Mouse (Mus musculus): ENCODE results near the gene Kif18b. TPM values are rescaled to one million over a fixed set of nuclear protein-coding genes. Genes with fewer than 3 reads are reported as not detected.

The Kif18b gene
- polyA plus RNA-seq, 1 experiment from 2014 or later = 7.4 TPM

GRCm38 (mm10) chr11:102925351-102925717, 410 bp upstream of the Kif18b start:
- no peaks in the 10 kb centered on the region for H3K27me3 ChIP-seq (ENCODE audit: control insufficient read depth, insufficient read depth, low read length)
- no peaks in the 10 kb centered on the region for H3K36me3 ChIP-seq (replicated peaks; ENCODE audit: control insufficient read depth, insufficient read depth, low read depth, low read length)
- H3K9ac ChIP-seq (replicated peaks; ENCODE audit: low read length) = peak overlapping the region; percentile 66
- ATAC-seq (replicated peaks; ENCODE audit: insufficient number of reproducible peaks, low FRiP score, low TSS enrichment, low read depth) = 0 out of 2 replicates have a peak, but pooled peaks have one; percentile 21
- H3K4me3 ChIP-seq (ENCODE audit: low read depth, low read length) = peak overlapping the region; percentile 81
- DNase-seq (ENCODE audit: low spot score) = peak; percentile 74
- H3K4me1 ChIP-seq (ENCODE audit: control insufficient read depth, insufficient read depth, low read length) = no peaks in the 10 kb centered on the region
- no peaks in the 10 kb centered on the region for H3K9me3 ChIP-seq (replicated peaks; ENCODE audit: control insufficient read depth, low read length)
- WGBS = 2% methylated on average over 10 of the region's 10 CpGs
- H3K27ac ChIP-seq (replicated peaks; ENCODE audit: low read depth, low read length) = peak overlapping the region; percentile 87
- peak overlapping the region; percentile 44 for H3K4me2 ChIP-seq (ENCODE audit: low read depth, low read length)

- ATAC-seq (replicated peaks; ENCODE audit: insufficient number of reproducible peaks, low FRiP score, low TSS enrichment, low read depth) (no peak), DNase-seq (ENCODE audit: low spot score) (no peak)
- Histone ChIP-seq H3K4me1 (ENCODE audit: control insufficient read depth, insufficient read depth, low read length) (no peaks in the 10 kb centered on the region), H3K4me2 (ENCODE audit: low read depth, low read length) (no peak overlapping the region), H3K36me3 (replicated peaks; ENCODE audit: control insufficient read depth, insufficient read depth, low read depth, low read length) (no peaks in the 10 kb centered on the region), H3K9me3 (replicated peaks; ENCODE audit: control insufficient read depth, low read length) (no peaks in the 10 kb centered on the region), H3K27me3 (ENCODE audit: control insufficient read depth, insufficient read depth, low read length) (no peaks in the 10 kb centered on the region), H3K27ac (replicated peaks; ENCODE audit: low read depth, low read length) (no peak overlapping the region), H3K4me3 (ENCODE audit: low read depth, low read length) (no peak overlapping the region), H3K9ac (replicated peaks; ENCODE audit: low read length) (no peak overlapping the region)
- WGBS = 88% methylated on average over 6 of the region's 6 CpGs
Observed at GRCm38 (mm10) chr11:102921491-102921890, 3.4 kb downstream of the Kif18b start.

GRCm38 (mm10) chr11:102918077-102918476, 6.8 kb downstream of the Kif18b start:
- Histone ChIP-seq H3K9ac (replicated peaks; ENCODE audit: low read length) (no peak overlapping the region), H3K4me2 (ENCODE audit: low read depth, low read length) (no peak overlapping the region), H3K27me3 (ENCODE audit: control insufficient read depth, insufficient read depth, low read length) (no peaks in the 10 kb centered on the region), H3K9me3 (replicated peaks; ENCODE audit: control insufficient read depth, low read length) (no peaks in the 10 kb centered on the region), H3K27ac (replicated peaks; ENCODE audit: low read depth, low read length) (no peak overlapping the region), H3K4me3 (ENCODE audit: low read depth, low read length) (no peak overlapping the region), H3K36me3 (replicated peaks; ENCODE audit: control insufficient read depth, insufficient read depth, low read depth, low read length) (peaks cover 17% of the 10 kb centered on the region), H3K4me1 (ENCODE audit: control insufficient read depth, insufficient read depth, low read length) (no peaks in the 10 kb centered on the region)
- DNase-seq (ENCODE audit: low spot score) = no peak
- no peak for ATAC-seq (replicated peaks; ENCODE audit: insufficient number of reproducible peaks, low FRiP score, low TSS enrichment, low read depth)
- 75% methylated on average over 4 of the region's 4 CpGs for WGBS

GRCm38 (mm10) chr11:102915380-102915779, 9.5 kb downstream of the Kif18b start:
- no peak overlapping the region for H3K4me3 ChIP-seq (ENCODE audit: low read depth, low read length)
- peaks cover 20% of the 10 kb centered on the region for H3K36me3 ChIP-seq (replicated peaks; ENCODE audit: control insufficient read depth, insufficient read depth, low read depth, low read length)
- no peaks in the 10 kb centered on the region for H3K4me1 ChIP-seq (ENCODE audit: control insufficient read depth, insufficient read depth, low read length)
- H3K4me2 ChIP-seq (ENCODE audit: low read depth, low read length) = no peak overlapping the region
- DNase-seq (ENCODE audit: low spot score) = no peak
- no peaks in the 10 kb centered on the region for H3K9me3 ChIP-seq (replicated peaks; ENCODE audit: control insufficient read depth, low read length)
- no peak overlapping the region for H3K9ac ChIP-seq (replicated peaks; ENCODE audit: low read length)
- H3K27me3 ChIP-seq (ENCODE audit: control insufficient read depth, insufficient read depth, low read length) = no peaks in the 10 kb centered on the region
- no peak for ATAC-seq (replicated peaks; ENCODE audit: insufficient number of reproducible peaks, low FRiP score, low TSS enrichment, low read depth)
- H3K27ac ChIP-seq (replicated peaks; ENCODE audit: low read depth, low read length) = no peak overlapping the region
- 85% methylated on average over 9 of the region's 9 CpGs for WGBS

- Histone ChIP-seq H3K4me3 (ENCODE audit: low read depth, low read length) (no peak overlapping the region), H3K4me2 (ENCODE audit: low read depth, low read length) (no peak overlapping the region), H3K27me3 (ENCODE audit: control insufficient read depth, insufficient read depth, low read length) (no peaks in the 10 kb centered on the region), H3K9ac (replicated peaks; ENCODE audit: low read length) (no peak overlapping the region), H3K36me3 (replicated peaks; ENCODE audit: control insufficient read depth, insufficient read depth, low read depth, low read length) (peaks cover 29% of the 10 kb centered on the region), H3K4me1 (ENCODE audit: control insufficient read depth, insufficient read depth, low read length) (no peaks in the 10 kb centered on the region), H3K9me3 (replicated peaks; ENCODE audit: control insufficient read depth, low read length) (no peaks in the 10 kb centered on the region), H3K27ac (replicated peaks; ENCODE audit: low read depth, low read length) (no peak overlapping the region)
- WGBS = 81% methylated on average over 7 of the region's 7 CpGs
- ATAC-seq (replicated peaks; ENCODE audit: insufficient number of reproducible peaks, low FRiP score, low TSS enrichment, low read depth) = no peak
- no peak for DNase-seq (ENCODE audit: low spot score)
Observed at GRCm38 (mm10) chr11:102911376-102911775, 13.5 kb downstream of the Kif18b start.

- Histone ChIP-seq H3K27ac (replicated peaks; ENCODE audit: low read depth, low read length) (no peak overlapping the region), H3K4me2 (ENCODE audit: low read depth, low read length) (no peak overlapping the region), H3K9ac (replicated peaks; ENCODE audit: low read length) (no peak overlapping the region), H3K9me3 (replicated peaks; ENCODE audit: control insufficient read depth, low read length) (no peaks in the 10 kb centered on the region), H3K4me3 (ENCODE audit: low read depth, low read length) (no peak overlapping the region), H3K27me3 (ENCODE audit: control insufficient read depth, insufficient read depth, low read length) (no peaks in the 10 kb centered on the region), H3K4me1 (ENCODE audit: control insufficient read depth, insufficient read depth, low read length) (no peaks in the 10 kb centered on the region), H3K36me3 (replicated peaks; ENCODE audit: control insufficient read depth, insufficient read depth, low read depth, low read length) (peaks cover 8% of the 10 kb centered on the region)
- 77% methylated on average over 7 of the region's 7 CpGs for WGBS
- DNase-seq (ENCODE audit: low spot score) (no peak), ATAC-seq (replicated peaks; ENCODE audit: insufficient number of reproducible peaks, low FRiP score, low TSS enrichment, low read depth) (no peak)
Observed at GRCm38 (mm10) chr11:102903654-102904053, 21.3 kb downstream of the Kif18b start.

GRCm38 (mm10) chr11:102902107-102902506, 22.8 kb downstream of the Kif18b start:
- Histone ChIP-seq H3K9ac (replicated peaks; ENCODE audit: low read length) (no peak overlapping the region), H3K36me3 (replicated peaks; ENCODE audit: control insufficient read depth, insufficient read depth, low read depth, low read length) (peaks cover 4% of the 10 kb centered on the region), H3K4me1 (ENCODE audit: control insufficient read depth, insufficient read depth, low read length) (no peaks in the 10 kb centered on the region), H3K9me3 (replicated peaks; ENCODE audit: control insufficient read depth, low read length) (no peaks in the 10 kb centered on the region), H3K4me2 (ENCODE audit: low read depth, low read length) (no peak overlapping the region), H3K4me3 (ENCODE audit: low read depth, low read length) (no peak overlapping the region), H3K27me3 (ENCODE audit: control insufficient read depth, insufficient read depth, low read length) (no peaks in the 10 kb centered on the region), H3K27ac (replicated peaks; ENCODE audit: low read depth, low read length) (no peak overlapping the region)
- 82% methylated on average over 5 of the region's 5 CpGs for WGBS
- ATAC-seq (replicated peaks; ENCODE audit: insufficient number of reproducible peaks, low FRiP score, low TSS enrichment, low read depth) = no peak
- no peak for DNase-seq (ENCODE audit: low spot score)

- no peaks in the 10 kb centered on the region for H3K9me3 ChIP-seq (replicated peaks; ENCODE audit: control insufficient read depth, low read length)
- H3K36me3 ChIP-seq (replicated peaks; ENCODE audit: control insufficient read depth, insufficient read depth, low read depth, low read length) = peaks cover 2% of the 10 kb centered on the region
- DNase-seq (ENCODE audit: low spot score) (no peak), ATAC-seq (replicated peaks; ENCODE audit: insufficient number of reproducible peaks, low FRiP score, low TSS enrichment, low read depth) (no peak)
- H3K9ac ChIP-seq (replicated peaks; ENCODE audit: low read length) = no peak overlapping the region
- no peak overlapping the region for H3K27ac ChIP-seq (replicated peaks; ENCODE audit: low read depth, low read length)
- 59% methylated on average over 4 of the region's 4 CpGs for WGBS
- H3K27me3 ChIP-seq (ENCODE audit: control insufficient read depth, insufficient read depth, low read length) = 0 out of 2 replicates have a peak, but pooled peaks cover 1% of the 10 kb centered on the region
- no peak overlapping the region for H3K4me3 ChIP-seq (ENCODE audit: low read depth, low read length)
- H3K4me1 ChIP-seq (ENCODE audit: control insufficient read depth, insufficient read depth, low read length) = no peaks in the 10 kb centered on the region; the same call in 1 of the 2 replicates
- H3K4me2 ChIP-seq (ENCODE audit: low read depth, low read length) = no peak overlapping the region
Observed at GRCm38 (mm10) chr11:102901199-102901598, 23.7 kb downstream of the Kif18b start.
